Mouse (Mus musculus): ENCODE results near the gene Cmya5. TPM values are rescaled to one million over a fixed set of nuclear protein-coding genes. Genes with fewer than 3 reads are reported as not detected.
"Not testable (repeated sequence)": the region's sequence is repeated elsewhere in the genome, so short reads cannot be mapped to it uniquely, and the experiment has no call there.

The Cmya5 gene
- 100 to 1,000 TPM; 179 to 186 TPM for total RNA-seq (2021)
- long read RNA-seq, experiment 1, partial matches to known transcripts = 27 of 28 reads
- long read RNA-seq, experiment 1, other reads (novel, unspliced or antisense) = 1 of 28 reads
- long read RNA-seq, experiment 2, partial matches to known transcripts = 26 of 29 reads
- long read RNA-seq, experiment 2, other reads (novel, unspliced or antisense) = 3 of 29 reads

DNA sequence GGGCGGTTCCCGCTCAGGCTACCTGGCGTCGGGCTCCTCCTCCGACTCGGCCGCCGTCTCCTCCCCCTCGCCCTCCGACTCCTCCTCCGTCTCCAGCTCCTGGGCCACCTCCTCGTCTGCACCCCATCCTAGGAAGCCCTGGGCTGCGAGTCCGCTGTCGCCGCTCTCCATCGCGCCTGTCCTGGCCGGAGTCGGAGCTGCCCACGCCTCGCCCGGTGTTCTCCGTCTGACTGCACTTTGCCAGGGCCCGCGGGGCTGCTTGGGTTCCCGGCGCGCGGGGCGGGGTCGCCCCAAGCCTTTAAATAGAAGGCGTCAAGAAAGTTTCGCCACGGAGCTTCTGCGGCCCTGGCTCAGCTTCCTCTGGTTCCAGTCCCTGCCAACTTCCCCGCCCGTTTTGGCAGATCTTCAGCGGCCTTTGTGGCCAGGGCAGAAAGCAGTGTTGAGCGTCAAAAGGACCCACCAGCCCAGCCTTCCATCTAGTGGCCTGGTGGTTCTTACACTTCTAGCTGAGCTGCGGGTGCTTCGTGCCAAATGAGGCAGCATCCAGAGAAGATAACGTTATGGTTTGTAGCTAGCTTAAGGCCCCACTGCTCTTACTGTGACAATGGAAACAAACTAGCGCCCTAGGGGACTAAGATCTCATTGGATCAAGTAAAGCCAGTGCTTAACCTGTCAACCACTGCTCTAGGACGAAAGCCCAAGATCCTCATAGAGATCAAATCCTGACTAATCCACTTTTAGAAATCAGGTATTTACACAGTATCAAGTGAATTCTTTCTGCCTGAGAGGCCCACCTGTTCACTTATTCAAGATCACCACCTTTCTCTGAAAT, at the start of gene Cmya5:
Gene Cmya5 (minus strand): TSS at position 389 of the 832 bp plus-strand sequence.
- peak; percentile 91 to 95 for DNase-seq
- intact Hi-C loops (cut with DNase I) = loop anchor here (1.0 to 10.0 kb wide), 2 partner anchors 160 to 393 kb away; no protein-coding TSS in a partner anchor

GRCm38 (mm10) chr13:93192646-93193026, 48.1 kb upstream of the Cmya5 start:
- intact Hi-C loops (cut with DNase I) = loop anchor here (5.0 kb wide), 1 partner anchor 110 kb away; no protein-coding TSS in a partner anchor

GRCm38 (mm10) chr13:93191831-93192645, 47.5 kb upstream of the Cmya5 start, which contains the start of gene Tent2:
Gene Tent2 (minus strand): TSS chr13:93192385.
- DNase-seq = peak; percentile 93
- intact Hi-C loops (cut with DNase I) = loop anchor here (5.0 kb wide), 1 partner anchor 110 kb away; no protein-coding TSS in a partner anchor

More at GRCm38 (mm10) chr13:93192646-93193026, 48.1 kb upstream of the Cmya5 start:
- DNase-seq = no peak

DNA sequence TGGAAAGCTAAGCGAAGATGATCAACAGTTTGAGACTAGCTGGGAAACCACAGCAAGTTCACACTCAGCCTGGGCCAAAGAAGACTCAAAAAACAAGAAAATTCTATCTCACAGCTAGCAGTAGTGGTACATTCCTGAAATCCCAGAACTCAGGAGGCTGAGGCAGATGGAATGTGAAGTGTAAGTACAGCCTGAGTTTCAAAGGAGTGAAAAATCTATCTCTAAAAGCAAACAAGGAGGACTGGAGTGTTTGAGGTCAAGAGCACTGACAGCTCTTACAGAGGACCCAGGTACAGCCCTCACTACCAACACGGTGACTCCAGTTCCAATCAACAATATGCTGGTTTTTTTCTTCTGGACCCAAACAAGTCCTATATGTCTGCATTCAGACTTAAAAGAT, 44.9 kb upstream of the Cmya5 start:
- intact Hi-C loops (cut with DNase I) = no loop called here

GRCm38 (mm10) chr13:93188738-93189137, 44.2 kb upstream of the Cmya5 start:
- intact Hi-C loops (cut with DNase I) = no loop called here

More for the DNA sequence above, 44.9 kb upstream of the Cmya5 start:
- no peak for DNase-seq

GRCm38 (mm10) chr13:93187792-93188191, 43.3 kb upstream of the Cmya5 start:
- DNase-seq; intact Hi-C loops (cut with DNase I): not testable (repeated sequence)

More at GRCm38 (mm10) chr13:93188738-93189137, 44.2 kb upstream of the Cmya5 start:
- DNase-seq = no peak

- intact Hi-C loops (cut with DNase I) = no loop called here
- DNase-seq = no peak
These were observed 35.8 kb upstream of the Cmya5 start for GRCm38 (mm10) chr13:93180351-93180750.

DNA sequence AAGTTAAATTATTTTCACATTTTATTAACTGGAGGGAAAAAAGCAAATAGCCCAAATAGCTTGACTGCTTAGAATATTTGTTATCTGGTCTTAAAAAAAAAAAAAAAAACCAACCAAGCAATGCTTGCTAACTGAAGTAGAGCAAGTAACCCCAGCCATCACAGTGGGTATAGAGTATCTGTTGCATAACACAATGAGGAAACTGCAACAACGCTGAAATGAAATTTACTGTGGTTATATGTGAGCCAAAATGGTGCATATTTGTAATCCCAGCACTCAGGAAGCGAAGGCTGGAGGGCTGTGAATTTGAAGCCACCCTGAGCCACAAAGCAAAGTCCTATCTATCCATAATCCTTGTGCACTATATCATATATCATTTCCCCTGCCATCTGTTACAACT, 35.0 kb upstream of the Cmya5 start:
- no peak for DNase-seq
- intact Hi-C loops (cut with DNase I) = no loop called here

DNA sequence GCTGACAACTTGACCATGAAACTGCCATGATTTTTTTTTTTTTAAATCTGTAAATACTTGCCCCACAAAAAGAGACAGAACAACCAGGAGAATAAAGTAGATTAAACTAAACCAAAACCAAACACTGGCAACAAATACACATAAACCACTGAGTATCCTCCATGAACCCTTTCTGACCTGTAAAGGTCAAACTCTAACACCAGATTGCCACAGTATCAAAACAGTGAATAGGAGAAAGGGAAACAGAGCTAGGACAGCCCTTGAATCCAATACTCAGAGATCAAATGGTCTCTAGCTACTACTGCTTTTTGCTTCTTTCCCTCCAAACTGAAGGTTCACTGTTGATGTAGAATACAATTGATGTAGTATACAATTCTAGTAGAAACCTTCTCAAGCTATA, 33.0 kb upstream of the Cmya5 start:
- intact Hi-C loops (cut with DNase I) = no loop called here
- no peak for DNase-seq

- DNase-seq = no peak
- intact Hi-C loops (cut with DNase I) = no loop called here
These were observed 18.8 kb upstream of the Cmya5 start for GRCm38 (mm10) chr13:93163303-93163702.

DNA sequence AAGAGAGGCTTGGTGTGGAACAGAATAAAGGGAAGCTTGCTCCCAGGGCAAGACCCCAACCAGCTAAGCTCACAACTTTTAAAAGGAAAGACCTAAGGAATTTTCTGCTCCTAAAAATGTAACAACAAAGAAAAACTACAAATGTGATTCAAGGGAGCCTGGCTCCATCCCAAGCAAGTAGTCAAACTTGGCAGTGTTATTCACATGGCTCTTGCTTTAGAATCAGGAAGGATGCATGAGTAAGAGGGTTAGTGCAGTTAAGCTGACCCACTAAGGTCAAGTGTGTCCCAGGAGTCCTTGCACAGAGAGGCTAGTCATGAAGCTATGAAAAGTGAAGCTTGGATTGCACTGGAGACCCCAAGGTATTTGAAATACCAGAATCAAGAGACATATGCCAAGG, 17.9 kb upstream of the Cmya5 start:
- intact Hi-C loops (cut with DNase I) = no loop called here
- DNase-seq = peak in 1 of 2 experiments; percentile 19

DNA sequence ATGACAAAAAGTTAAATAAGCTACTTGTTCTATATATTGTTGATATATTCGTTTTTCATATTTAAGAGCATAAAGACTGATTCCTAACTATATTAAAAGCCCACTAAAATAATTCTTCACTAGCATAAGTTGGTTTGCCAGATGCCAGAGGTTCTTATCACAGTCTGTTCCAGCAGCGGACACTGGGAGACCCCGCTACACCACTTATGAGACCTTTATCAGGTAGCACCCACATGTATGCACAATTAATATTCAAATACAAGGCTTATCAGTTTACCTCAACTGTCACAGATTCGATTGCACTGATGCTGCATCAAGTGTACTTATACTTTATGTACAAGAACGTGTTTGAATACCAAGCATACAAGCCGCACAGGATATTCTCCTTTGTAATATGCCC, 13.7 kb upstream of the Cmya5 start:
- intact Hi-C loops (cut with DNase I) = no loop called here
- no peak for DNase-seq

DNA sequence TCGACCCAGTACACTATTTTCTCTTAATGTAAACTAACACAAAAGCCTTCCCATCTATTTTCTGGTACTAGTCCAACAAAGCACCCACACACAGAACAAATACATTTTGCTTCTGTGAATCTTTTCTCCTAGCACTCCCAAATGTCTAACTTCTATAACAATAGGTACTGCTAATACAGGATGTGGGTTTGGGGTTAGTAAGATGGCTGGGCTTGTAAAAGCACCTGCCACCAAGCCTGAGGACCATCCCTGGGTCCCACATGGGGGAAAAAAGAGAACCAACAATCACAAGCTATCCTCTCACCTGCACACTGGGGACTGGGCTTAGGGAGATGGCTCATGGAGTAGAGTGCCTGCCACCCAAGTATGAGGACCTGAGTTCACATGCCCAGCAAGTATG, 8.8 kb upstream of the Cmya5 start:
- no peak for DNase-seq
- intact Hi-C loops (cut with DNase I) = loop anchor here (5.0 kb wide), 1 partner anchor 89 kb away; no protein-coding TSS in a partner anchor

DNA sequence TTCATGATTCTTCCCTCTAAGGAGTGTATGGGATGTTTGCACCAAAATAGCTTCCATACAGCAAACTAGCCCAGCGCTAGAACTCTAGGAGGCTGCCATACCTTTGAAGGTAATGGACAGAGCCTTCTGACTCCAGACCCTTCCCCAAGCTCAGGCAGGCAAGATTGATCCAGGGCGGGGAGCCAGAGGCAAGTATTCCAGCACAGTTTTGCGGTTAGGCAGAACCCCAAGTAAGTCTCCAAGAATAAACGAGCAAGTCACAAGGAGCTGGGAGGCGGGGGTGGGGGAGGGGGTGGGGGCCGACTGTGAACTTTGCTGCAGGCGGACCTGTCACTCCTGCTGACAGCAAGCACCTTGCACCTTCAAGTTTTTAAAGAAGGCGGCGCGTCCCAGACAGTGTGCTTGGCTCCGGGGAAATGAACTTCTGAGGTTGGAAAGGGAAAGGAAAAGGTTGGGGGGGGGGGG, 673 bp downstream of the Cmya5 start:
- no peak for DNase-seq
- intact Hi-C loops (cut with DNase I) = loop anchor here (1.0 to 10.0 kb wide), 2 partner anchors 159 to 393 kb away; no protein-coding TSS in a partner anchor

GRCm38 (mm10) chr13:93141184-93141583, 3.3 kb downstream of the Cmya5 start:
- DNase-seq = no peak
- intact Hi-C loops (cut with DNase I) = loop anchor here (10.0 kb wide), 1 partner anchor 156 kb away; no protein-coding TSS in a partner anchor

GRCm38 (mm10) chr13:93138059-93138458, 6.5 kb downstream of the Cmya5 start:
- peak; percentile 29 to 51 for DNase-seq
- intact Hi-C loops (cut with DNase I) = no loop called here

GRCm38 (mm10) chr13:93137098-93137497, 7.4 kb downstream of the Cmya5 start:
- intact Hi-C loops (cut with DNase I) = no loop called here
- DNase-seq = no peak

- intact Hi-C loops (cut with DNase I) = no loop called here
- no peak for DNase-seq
These were observed 8.3 kb downstream of the Cmya5 start for GRCm38 (mm10) chr13:93136251-93136650.

GRCm38 (mm10) chr13:93135501-93135900, 9.0 kb downstream of the Cmya5 start:
- DNase-seq = no peak
- intact Hi-C loops (cut with DNase I) = no loop called here

- no peak for DNase-seq
- intact Hi-C loops (cut with DNase I) = no loop called here
These were observed 13.8 kb downstream of the Cmya5 start for GRCm38 (mm10) chr13:93130674-93131073.

Data from heart, postnatal 14 days (tissue).